Mouse (Mus musculus): ENCODE results near the gene Bcl2l12.

Bcl2l12 gene

DNA sequence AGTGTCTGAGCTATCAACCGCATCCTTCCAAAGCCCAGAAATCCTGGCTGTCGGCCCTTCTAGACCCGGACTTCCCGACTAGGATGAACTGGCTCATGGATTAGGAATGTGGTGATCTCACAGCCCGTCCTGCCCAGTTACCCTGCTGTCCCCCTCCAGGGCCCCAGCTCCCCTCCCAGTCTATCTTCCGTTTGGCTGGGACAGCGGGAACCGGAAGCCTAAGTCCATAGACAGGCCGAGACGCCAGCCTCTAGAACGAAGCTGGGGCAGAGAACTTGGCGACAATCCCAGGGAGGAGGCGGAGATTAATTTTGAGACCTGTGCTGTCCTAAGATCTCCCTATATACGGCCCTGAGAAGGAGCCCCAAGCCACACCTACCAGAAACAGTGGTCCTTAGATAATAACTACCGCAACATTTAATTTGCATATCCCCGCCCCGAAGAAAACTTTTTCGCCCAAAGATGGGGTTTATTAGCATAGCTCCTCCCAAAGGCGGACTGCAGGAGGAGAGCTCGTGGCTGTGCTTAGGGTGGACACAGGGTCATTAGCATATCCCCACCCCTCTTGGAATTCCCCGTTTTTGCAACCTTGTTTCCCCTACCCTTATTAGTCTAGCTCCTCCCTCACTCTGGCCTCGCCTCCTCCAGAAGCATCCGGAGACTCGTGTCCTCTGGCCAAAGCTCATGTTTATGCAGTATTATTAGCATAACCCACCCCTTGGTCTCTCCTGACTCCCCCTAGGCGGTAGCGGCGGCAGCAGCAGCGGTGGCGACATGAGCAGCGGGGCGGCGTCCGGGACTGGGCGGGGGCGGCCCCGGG, 18.9 kb upstream of the Bcl2l12 start, which contains the start of gene Rras:
TSS of gene Rras (plus strand) at position 720 of the 820 bp plus-strand sequence.
- DNase-seq (ENCODE audit: low spot score): peak; percentile 95

- DNase-seq (ENCODE audit: low spot score): no peak
Observed at GRCm38 (mm10) chr7:45016761-45017160, 18.2 kb upstream of the Bcl2l12 start.

DNA sequence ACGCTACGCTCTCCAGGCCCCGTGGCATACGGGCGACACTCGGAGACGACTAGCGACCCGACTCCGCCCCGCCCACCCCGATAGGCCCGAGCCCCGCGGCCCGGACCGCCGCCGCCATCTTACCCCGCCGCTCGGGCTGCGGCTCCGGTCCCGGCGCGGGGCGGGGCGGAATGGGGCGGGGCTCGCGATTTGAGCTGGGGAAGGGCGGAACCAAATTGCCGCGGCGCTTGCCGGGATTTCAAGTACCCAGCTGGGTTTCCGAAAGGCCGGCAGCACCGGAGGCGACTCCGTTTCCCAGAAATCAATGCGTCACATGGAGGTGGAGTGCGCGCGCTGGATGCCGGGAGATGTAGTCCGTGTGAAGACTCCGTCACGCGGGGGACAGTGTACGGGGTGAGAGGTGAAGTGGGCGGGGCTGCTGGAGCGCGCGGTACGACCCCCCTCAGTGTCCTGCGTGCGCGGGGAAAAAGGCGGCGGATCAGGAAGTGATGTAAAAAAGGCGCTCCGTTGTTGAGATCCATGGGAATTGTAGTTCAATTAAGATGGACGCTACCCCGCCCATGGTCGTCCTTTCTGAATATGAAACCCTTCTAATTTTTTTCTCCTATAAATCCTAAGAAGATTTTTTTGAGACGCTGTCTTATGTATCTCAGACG, 17.6 kb upstream of the Bcl2l12 start, which contains the start of gene Scaf1:
TSS of gene Scaf1 (minus strand) at position 407 of the 656 bp plus-strand sequence.
- DNase-seq (ENCODE audit: low spot score): peak; percentile 99

- no peak for DNase-seq (ENCODE audit: low spot score)
Observed at GRCm38 (mm10) chr7:45015344-45015956, 16.9 kb upstream of the Bcl2l12 start.

DNA sequence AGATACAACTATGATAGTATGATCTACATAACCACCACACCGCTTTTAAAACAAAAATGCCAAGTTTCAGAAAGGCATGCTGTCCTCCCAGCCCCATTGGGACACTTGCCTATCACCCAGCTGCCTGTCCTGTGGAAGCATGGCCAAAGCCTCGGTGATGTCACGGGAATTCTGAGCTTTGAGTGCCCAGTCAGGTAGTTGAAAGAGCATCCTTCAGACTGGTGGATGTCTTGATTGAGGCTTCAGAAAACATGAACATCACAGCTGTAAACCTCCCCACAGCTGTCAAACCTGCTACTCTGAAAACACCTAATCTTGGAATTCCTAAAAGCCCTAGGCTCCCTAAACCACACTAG, 15.6 kb upstream of the Bcl2l12 start:
- no peak for DNase-seq (ENCODE audit: low spot score)

DNA sequence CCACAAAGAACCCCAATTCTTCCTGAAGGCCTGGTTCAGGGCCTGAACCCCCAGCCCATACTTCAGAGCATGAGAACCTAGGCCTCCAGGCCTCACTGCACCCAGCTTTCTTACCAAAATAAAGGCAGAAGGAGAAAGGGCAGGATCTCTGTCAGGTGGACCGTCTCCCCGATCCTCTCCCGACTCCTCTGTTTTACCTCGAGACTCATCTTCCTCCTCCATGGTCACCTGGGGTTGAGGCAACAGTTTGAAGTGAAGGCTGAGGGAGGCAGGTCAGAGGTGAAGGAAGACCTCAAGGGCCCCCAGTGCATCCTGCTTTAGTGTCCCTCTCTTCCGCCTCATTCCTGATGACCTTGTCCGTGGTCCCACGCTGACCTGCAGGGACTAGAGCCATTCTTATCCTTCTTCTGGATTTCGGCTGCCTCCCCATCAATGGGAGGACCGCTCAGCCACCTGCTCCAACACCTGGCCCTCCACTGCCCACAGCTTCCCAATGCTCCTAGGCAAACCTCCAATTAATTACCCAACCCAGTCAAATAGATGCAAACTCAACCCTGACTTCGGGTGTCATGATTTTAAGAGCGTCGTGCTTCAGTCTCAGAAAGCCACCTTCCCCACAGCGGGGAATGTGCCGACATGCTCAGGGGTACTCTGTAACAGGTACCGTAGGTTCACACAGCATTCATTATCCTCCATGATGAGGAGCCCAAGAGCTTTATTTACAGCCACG, 15.0 kb upstream of the Bcl2l12 start:
- DNase-seq (ENCODE audit: low spot score): no peak

- DNase-seq (ENCODE audit: low spot score): no peak
Observed at GRCm38 (mm10) chr7:45012824-45013223, 14.3 kb upstream of the Bcl2l12 start.

GRCm38 (mm10) chr7:45012011-45012410, 13.5 kb upstream of the Bcl2l12 start:
- no peak for DNase-seq (ENCODE audit: low spot score)

- no peak for DNase-seq (ENCODE audit: low spot score)
Observed at GRCm38 (mm10) chr7:45008411-45008810, 9.9 kb upstream of the Bcl2l12 start.

DNA sequence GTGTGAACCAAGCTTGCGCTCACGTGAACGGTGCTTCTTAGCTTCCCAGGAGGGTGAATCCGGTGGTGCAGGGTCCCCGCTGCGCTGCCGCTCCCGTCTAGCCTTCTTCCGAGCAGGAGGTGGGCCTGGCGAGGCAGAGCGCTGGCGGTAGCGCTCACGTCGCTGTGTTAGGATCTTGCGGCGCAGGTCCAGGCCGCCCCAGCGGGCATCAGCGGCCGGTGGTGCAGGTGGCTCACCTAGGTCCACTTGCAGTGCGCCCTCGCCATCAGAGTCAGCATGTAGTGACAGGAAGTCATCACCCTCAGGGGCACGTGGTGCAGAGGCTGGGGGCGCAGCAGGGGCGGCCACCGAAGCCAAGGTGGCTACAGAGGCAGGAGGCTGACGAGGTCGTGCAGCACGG, 9.3 kb upstream of the Bcl2l12 start:
- DNase-seq (ENCODE audit: low spot score): no peak

GRCm38 (mm10) chr7:45007141-45007540, 8.6 kb upstream of the Bcl2l12 start:
- no peak for DNase-seq (ENCODE audit: low spot score)

DNA sequence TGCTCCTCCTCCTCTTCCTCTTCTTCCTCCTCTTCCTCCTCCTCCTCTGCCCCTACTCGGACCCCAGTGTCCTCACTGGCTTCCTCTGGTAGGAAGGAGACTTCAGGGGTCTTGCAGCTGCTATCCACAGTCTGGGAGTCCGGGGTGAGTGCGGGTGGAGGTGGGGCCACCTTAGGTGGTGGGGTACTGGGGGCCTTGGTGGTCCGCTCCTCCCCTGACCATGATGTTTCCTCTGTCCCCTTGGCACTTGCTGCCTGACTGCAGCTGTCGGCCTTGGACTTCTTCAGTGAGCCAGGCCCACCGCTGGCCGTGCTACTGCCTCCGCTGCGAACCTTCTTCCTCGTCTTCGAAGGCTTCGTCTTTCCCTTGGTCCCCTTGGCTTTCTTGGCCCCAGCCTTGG, 8.0 kb upstream of the Bcl2l12 start:
- DNase-seq (ENCODE audit: low spot score): no peak

GRCm38 (mm10) chr7:45005321-45005992, 6.9 kb upstream of the Bcl2l12 start:
- no peak for DNase-seq (ENCODE audit: low spot score)

DNA sequence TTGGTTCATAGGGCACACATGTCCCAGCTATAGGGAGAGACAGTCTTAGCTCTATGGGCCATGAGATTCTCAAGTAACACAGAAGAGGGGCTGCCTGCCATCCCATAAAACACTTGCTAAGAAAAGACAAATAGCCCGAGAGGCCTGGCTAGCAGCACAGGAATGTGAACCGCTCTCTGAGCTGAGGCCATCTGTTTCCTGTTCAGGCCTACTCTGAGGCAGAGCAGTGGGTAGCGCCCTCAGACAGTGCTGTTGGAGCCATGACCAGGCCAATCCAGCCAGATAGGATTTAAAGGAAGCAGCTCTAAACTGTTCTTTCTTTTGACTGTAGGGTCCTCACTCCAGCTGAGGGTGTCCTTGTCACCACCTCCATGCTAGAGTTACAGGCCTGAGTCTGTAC, 6.0 kb upstream of the Bcl2l12 start:
- DNase-seq (ENCODE audit: low spot score): no peak

DNA sequence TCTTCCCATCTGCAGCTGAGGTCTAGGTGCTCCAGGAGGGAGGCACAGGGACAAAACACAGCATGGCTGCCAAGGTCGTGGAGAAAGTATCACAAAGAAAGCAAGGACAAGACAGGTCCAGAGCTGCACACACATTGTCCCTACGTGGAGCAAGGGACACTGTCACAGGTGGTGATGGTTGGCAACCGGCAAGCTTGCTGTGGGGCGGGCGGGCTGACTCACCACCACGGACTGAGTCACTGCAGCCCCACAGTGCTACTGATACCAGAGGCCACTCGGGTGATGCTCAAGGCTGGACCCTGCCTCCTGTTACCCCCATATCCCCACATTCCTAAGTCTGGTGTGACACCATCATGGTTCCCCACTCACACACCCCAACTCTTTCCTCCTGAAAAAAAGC, 3.9 kb upstream of the Bcl2l12 start:
- no peak for DNase-seq (ENCODE audit: low spot score)

DNA sequence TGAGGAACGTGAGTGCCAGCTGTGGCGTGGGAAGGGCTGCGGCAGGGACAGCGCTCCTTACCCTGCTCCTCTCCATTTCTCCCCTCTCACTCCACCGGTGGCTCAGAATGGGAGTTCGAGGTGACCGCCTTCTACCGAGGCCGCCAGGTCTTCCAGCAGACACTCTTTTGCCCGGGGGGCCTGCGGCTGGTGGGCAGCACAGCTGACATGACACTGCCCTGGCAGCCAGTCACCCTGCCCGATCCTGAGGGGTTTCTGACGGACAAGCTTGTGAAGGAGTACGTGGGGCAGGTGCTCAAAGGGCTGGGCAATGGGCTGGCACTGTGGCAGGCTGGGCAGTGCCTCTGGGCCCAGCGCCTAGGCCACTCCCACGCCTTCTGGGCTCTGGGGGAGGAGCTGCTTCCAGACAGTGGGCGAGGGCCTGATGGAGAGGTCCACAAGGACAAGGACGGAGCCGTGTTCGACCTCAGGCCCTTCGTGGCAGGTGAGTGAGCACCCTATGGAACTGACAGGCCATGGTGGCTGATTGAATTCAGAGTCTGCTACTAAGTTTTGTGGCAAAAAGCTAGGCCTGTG, 2.1 kb upstream of the Bcl2l12 start:
- no peak for DNase-seq (ENCODE audit: low spot score)

DNA sequence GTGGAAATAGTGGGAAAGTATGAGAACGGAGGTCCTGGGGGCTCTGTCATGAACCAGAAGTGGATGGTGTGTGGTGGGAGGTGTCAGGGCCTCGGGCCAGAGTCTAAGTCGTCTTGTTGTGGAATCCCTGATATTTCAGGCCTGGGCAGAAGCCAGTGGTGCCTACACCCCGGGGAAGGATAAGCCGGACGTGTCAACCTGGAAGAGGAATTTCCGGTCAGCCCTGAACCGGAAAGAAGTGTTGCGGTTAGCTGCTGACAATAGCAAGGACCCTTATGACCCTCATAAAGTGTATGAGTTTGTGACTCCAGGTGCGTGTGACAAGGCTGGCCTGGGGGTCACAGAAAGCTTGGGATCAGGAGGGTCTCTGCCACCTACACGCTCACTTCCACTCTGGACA, 1.2 kb upstream of the Bcl2l12 start:
- no peak for DNase-seq (ENCODE audit: low spot score)

- no peak for DNase-seq (ENCODE audit: low spot score)
Observed at GRCm38 (mm10) chr7:44997940-44998428, 528 bp downstream of the Bcl2l12 start.

DNA sequence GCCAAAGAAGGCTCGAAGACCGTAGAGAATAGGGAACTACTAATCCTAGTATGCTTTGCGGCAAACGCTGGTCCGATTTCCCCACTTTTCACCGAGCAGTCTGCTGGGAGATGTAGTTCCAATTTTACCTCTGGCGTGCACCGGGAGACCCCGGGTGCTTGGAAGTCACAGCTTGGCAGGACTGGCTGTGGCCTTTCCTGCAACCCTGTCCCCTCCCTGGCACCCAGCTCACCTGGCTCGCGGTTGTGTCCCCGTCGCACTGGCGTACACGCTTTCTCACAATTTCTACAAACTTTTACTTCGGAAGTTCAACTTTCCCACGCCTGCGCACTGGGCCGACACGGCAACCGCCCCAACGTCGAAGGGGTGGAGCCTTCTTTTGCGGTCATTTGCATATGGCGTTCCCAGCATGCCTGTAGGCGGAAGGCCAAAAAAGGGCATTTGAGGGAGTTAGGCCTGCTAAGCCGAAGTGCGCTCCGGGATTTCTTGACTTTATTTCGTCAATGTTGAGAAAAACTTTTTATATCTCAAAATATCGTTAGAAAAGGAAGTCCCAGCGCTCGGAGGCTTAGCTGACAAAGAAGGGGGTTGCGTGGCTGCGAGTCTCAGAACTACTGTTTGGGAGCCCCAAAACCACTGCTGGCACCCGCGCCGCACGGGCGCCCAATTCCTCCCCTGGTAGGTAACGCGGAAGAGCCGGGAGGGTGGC, 1.1 kb downstream of the Bcl2l12 start, which contains the start of gene Irf3:
TSS of gene Irf3 (plus strand) at position 418 of the 709 bp plus-strand sequence.
- peak; percentile 96 for DNase-seq (ENCODE audit: low spot score)

DNA sequence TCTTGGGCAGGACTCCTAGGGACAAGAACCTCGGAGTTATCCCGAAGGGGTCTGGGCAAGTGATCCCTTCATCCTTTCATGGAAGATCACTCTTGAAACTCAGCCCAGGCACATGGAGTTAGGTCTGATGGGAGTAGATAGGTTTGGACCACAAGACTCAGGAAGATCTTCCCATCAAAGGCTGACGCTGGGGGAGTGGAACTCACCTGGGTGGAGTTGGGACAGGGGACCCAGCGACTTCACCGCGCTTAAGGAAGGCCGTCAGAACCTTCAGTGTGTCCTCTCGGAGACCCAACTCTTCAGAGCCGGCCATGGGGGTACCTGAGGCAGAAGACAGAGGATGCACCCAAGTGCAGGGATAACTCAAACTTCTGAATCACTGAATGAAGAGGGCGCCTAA, 1.8 kb downstream of the Bcl2l12 start:
- DNase-seq (ENCODE audit: low spot score): no peak
